Mouse (Mus musculus): ENCODE data around the gene Nlk.

- TF ChIP-seq POLR2A (IDR thresholded peaks at IDR 0.05; ENCODE audit: low read depth, low read length) = no peak
- TF ChIP-seq IRF4 (IDR thresholded peaks at IDR 0.05; ENCODE audit: low read depth, low read length) = no peak
- TF ChIP-seq USF1 (IDR thresholded peaks at IDR 0.05; ENCODE audit: low read depth, low read length) = no peak
- no peak for TF ChIP-seq PAX5 (IDR thresholded peaks at IDR 0.05; ENCODE audit: low read length)
- TF ChIP-seq CTCF (conservative IDR thresholded peaks at IDR 0.05 in 1 of 2, IDR thresholded peaks at IDR 0.05 in 1 of 2; ENCODE audit: low read depth in 2 of 2, low read length in 2 of 2) = no peak
- TF ChIP-seq RCOR1 (conservative IDR thresholded peaks at IDR 0.05; ENCODE audit: low read depth, low read length) = no peak
- TF ChIP-seq HCFC1 (IDR thresholded peaks at IDR 0.05; ENCODE audit: low read depth, low read length) = no peak
- TF ChIP-seq ELF1 (IDR thresholded peaks at IDR 0.05; ENCODE audit: low read depth, low read length) = no peak
- TF ChIP-seq POLR2AphosphoS2 (IDR thresholded peaks at IDR 0.05; ENCODE audit: low read depth, low read length) = no peak
- TF ChIP-seq ZC3H11A (IDR thresholded peaks at IDR 0.05; ENCODE audit: low read depth, low read length) = no peak
- no peak for TF ChIP-seq MAX (IDR thresholded peaks at IDR 0.05; ENCODE audit: low read length)
Observed at GRCm38 (mm10) chr11:78681058-78681457, 16.1 kb downstream of the Nlk start.
